Mouse (Mus musculus) right cerebral cortex, postnatal 10 days (tissue): ENCODE results near the gene Aqr.
A peak's percentile ranks its signal among the peaks of the same experiment; 100 is the strongest.
"Not testable (repeated sequence)": the region's sequence is repeated elsewhere in the genome, so short reads cannot be mapped to it uniquely, and the experiment has no call there.

Source experiments
- DNase-seq, 2 experiments: peaks; one replicate each; pipeline ENCODE4 v3.0.0; 2021; ENCODE audit warnings: low spot score in 2 of 2

The Aqr gene

DNA sequence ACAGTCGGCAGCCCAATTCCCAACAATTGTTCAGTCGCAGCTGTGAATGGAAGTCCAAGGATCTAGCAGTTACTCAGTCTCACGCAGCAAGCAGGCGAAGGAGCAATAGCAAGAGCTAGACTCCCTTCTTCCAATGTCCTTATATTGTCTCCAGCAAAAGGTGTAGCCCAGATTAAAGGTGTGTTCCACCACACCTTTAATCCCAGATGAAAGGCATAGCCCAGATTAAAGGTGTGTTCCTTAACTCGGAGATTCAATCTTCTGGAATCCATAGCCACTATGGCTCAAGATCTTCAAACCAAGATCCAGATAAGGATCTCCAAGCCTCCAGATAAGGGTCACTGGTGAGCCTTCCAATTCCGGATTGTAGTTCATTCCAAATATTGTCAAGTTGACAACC, at the start of gene Aqr:
Gene Aqr, minus strand, starts transcription at position 101 of the 400 bp plus-strand sequence.
- DNase-seq, result not testable (repeated sequence)

DNA sequence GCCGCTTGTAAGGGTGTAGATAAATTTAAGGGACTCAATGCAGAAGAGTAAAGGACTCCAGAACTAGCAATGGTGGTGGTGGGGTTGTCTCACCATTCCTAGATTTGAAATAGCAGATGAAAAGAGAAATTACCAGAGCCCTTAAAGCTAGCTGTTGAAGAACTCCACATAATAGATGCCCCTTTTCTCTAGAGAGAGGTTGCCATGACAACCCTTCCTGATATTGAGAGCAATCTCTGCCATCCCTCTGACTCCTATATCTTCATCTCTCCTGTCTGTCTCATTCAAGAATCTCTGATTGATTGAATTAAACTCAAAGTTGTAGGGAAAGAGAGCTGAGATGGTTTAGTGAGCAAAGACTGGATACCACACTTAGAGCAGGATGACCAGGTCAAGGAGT, 49.7 kb upstream of the Aqr start:
- DNase-seq, result no peak

DNA sequence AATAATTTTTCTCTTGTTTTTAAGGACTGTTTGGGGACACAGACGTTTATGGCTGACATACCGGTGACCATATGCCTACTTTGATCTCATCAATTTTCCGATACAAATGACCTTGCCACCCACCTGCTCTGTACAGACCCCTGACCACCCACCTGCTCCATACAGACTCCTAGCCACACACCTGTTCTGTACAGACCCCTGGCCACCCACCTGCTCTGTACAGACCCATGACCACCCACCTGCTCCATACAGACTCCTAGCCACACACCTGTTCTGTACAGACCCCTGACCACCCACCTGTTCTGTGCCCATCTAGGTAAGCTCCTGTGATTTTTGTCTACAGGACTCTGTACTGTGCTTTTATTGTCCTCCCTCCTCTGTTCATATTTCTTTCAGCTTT, 48.8 kb upstream of the Aqr start:
- no peak for DNase-seq

DNA sequence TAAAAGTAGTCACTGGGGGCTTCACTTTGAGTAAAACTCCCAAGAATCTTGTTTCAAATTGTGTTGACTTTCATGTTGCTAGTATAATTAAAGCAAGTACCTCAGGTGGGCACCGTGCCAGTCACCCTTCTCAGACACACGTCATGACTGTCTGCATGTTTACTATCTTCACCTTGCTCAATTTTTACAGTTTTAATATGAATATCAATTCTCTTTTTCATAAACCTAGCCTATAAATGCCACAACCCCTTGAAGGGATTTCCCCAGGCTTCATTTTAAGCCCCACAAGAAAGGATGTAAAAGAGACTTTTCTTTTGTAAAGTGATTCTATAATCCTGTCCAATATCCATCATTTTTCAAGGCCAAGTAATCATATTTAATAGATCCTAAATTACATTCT, 44.4 kb upstream of the Aqr start:
- no peak for DNase-seq

DNA sequence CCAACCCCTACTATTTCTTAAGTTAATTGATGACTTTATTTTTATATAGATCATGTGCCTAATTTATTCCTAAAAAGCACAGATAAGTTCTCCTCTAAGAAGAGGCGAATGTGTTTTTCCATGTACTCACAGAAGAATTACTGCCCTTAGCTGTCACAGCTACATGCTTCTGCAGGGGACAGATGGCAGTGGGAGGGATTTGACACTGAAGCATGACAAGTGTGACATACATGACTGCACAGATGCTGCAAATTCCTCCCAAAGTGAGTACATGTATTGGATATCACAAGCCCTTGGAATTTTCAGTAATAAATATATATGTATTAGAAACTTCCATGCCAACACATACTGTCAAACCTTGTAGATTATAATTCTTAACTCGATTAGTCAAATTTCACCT, 41.8 kb upstream of the Aqr start:
- DNase-seq, result no peak

DNA sequence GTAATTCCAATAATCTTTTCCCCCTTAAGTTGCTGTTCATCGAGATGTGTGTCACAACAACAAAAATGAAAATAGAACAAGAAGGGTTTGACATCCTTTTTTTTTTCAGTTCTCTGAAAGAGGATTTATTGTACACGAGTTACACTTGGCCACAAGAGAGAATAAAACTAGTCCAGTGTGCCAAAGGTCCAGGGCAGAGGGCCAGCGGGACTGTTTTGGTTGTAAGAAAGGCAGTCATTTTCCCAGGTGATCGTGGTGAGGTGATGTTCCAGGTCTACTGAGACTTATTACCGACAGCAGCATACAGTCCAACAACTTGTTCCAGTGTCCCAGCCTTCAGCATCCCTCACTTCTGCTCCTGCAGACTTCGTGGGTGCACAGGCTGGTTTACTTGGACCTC, 18.2 kb upstream of the Aqr start:
- no peak for DNase-seq

DNA sequence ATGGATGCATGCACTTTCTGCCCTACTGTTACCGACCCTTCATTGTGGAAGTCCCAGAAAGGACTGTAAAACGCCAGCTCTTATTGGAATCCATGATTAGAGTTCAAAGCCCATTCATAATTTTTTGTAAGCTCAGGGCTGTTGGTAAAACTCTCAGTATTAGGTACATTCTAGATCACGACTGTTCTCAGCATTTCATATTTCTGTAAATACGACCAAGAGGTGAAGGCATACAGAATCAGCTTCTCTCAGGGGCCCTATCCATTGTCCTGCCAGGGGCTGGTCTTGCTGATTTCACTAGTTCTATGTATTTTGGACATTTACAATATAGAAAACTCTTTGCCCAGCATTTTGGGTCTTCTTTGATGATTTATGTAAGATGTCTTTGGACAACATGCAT, 14.8 kb upstream of the Aqr start:
- no peak for DNase-seq

DNA sequence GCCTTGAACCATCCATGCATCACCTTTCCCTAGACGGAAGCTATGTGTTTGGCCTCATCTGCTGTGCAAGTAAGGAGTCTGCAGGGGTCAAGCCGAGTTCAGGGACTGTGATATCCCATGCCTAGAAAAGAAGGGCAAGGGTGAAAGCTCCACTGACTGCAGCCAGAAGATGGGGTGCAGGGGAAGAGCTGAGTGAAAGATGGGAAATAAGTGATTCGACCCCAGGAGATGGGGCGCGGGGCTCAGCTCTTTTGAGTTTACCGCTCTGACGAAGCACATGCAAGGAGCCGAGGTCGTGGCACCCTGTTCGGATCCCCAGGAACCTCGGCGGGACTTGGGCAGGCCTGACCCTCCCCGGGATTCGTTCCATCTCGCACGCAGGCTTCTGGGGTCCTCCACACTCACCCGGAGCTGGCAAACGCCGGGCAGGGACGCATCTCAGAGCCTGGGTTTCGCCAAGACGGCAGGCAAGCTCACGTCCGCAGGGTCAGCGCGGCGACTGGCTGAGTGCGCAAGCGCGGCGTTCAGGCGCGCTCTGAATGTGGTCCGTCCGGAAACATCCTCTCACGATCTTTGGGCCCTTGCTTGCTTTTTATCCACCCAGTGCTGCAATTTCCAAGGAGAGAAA, 14.2 kb upstream of the Aqr start, which contains the start of gene Zfp770:
Gene Zfp770, minus strand, starts transcription at position 538 of the 628 bp plus-strand sequence.
- DNase-seq, result peak; percentile 89

DNA sequence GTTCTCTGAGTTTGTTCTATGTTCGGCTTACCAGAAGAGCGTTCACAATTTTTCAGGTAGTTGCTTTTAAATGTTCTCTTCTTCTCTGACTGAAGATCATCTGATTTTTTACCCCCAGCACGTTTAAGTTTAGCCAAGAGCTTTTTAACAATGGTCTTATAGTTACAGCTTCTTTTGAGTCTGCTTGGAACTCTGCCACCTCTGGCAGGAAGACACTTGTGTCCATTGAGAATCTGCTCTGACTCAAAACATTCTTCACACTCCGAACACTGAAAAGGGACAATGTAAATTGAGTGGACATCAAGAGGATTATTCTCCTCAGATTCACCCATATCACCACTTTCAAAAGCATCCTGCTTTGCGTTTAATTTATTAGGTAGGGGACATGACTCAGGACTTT, 9.6 kb upstream of the Aqr start:
- DNase-seq, result peak; percentile 31 to 43

DNA sequence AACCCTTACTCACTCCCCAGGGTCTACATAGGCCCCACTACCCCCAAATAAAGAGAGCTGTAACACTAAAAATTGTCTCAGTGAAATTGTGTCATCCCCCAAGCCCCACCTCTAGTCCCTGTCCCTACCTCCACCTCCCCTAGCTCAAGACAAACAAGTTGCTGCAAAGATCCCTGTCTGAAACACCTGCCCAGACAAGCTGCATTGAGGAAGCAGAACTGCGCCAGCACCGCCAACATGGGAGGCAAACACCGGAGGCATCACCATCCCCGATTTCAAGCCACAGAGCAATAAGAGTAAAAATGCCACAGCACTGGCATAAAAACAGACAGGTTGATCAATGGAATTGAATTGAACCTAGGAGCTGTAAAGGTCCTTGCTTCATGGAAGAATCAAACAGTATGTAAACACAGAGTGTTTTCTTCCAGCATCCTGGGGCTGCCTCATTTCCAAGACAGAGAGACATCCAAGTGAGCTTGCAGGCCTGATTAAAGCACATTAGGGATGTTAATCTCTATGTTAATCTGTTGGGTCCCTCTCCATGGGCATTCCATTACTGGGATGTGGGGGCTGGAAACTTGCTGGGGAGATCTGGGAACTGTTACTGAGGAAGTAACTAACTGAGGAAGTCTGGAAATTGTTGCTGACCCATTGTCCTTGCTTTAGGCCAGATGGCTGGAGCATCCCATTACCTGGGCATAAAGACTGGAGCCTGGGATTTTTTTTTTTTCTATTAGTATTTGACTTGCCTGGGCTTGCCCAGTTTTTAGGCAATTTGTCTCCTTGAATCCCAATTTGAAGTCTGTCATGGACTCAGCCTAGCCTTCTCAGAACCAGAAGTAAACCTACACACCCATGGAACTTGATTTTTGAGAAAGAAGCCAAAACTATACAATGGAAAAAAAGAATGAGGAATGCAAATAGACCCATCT, 8.8 kb downstream of the Aqr start:
- DNase-seq, result no peak

DNA sequence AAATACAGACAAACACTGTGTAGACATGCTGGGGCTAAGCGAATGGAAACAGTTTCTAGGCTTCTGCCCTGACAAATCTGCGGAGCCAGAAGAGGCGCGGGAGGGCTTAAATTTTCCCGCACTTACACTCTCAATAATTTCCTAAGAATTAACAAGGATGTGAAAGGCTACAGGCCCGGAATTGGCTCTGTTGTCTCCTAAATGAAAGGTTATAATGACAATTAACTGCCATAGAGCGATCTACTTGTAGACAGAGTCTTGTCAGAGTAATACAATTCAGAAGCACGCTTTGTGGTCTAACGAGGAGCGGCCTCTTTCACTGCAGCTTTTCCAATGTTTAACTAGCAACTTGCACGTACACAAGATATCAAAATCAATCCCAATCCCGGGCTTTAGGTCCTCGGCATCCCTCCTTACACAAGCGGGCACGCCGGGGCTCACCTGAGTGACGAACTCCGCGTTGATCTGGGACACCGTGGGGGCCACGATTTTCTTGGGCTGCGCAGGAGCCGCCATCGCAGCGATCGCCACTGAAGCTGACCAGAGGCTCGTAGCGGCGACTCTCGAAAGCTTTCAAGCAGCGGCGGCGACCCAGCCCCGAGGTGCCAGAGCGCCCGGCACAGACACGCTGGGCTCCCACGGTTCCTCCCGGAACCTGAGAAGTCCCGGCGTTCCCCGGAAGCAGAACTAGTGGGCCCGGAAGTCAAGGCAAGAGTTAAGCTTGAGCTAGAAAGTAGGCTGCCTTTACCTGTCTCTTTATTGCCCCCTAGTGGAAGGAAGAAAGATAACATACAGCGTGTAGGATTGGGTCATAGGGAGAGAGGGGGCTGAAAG, 12.0 kb downstream of the Aqr start:
- DNase-seq, result peak; percentile 90 to 91

DNA sequence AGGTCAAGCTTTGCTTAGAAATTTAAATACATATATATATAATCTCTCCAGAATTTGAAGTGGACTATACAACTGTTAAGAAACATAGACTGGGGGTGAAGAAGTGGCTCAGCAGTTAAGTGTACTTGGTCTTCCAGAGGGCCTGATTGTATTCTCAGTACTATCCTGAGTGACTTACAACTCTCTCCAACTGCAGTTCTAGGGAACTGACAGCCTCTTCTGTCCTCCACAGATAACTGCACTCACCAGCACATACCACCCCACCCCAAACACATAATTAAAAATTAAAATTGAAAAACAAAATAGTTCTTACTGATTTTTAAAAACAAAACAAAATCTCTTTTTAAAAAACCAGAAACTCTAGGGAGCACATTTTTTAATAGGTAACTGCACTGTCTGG, 13.6 kb downstream of the Aqr start:
- no peak for DNase-seq

DNA sequence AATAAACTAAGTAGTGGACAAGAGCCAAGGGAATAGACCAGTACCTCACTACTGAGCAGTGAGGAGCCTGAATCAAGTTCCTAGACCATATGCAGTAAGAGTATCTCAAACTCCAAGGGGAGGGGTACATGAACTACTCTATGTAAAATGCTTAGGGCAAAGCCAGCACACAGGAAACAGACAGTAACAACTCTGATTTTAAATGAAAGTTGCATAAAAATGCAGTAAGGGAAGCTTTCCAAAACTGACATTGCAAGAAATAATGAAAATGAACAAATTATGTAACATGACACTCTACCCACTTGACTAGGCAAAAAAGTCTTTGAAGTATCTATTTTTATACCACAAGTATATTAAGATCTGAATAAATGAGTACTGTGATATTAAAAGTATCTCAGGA, 19.0 kb downstream of the Aqr start:
- DNase-seq, result no peak

DNA sequence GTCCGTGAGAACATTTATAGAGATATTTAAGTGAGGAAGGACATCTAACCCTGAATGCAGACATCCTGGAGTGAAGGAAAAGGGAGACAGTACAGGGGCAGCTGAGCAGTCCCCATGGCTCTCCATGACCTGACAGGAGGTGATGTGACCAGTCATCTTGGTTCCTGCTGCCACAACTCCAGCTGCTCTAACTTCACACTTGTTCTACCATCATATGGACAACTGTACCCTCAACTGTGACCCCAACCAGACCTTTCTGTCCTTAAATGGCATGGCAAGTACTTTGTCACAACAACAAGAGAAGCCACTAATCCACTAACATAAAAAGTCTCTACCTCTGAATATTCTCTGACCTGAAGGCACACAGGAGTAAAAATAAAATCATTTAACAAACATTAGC, 24.8 kb downstream of the Aqr start:
- DNase-seq, result no peak

DNA sequence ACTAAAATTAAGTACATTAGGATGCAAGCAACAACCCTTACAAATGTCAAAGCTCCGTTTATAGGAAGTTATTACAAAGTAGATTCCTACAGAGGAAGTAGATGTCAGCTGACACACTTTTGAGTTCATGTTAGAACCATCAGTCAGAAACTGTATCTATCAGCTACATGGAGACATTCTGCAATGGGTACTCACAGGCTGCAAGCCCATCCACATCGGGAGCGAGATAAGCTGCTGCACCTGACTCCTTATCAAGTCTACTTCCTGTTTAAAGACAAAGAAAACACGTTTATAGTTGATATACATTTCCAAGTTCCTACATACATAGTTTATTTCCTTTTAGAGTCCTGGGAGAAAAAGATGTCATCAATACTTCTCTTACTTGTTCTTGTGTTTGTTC, 29.5 kb downstream of the Aqr start:
- no peak for DNase-seq

DNA sequence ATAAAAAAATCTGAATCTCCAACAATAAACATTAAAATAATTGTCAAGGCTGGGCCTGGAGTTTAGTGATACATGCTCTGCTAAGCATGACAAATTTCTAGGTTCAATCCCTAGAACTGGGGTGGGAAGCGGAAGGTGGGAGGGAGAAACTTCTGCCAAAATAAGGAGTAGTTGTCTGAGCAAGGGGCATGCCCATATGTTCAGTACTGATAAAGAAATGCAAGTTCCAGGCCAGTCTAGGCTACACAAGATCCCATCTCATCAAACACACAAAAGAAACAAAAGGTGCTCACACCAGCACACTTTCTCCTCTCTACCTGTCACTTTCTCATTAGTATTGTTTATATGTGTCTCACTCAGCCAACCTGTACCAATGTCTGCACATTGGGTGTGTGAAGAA, 30.2 kb downstream of the Aqr start:
- DNase-seq, result no peak

DNA sequence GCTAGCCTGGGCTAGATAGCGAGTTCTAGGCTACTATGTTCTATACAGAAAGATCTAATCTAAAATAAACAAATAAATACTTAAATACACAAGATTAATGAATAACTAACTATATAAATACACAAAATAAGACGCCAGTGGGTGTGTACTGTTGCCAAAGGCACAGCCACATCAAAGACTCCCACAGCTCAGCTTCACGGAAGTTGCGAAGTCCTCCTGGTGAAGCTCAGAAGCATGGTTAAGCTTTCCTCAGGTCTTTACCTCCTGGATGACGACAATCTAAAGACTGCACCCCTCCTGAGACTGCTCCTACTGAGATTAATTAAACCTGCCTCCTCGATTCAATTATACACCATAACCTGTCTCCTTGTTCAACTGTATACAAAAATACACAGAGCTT, 33.6 kb downstream of the Aqr start:
- DNase-seq, result no peak

DNA sequence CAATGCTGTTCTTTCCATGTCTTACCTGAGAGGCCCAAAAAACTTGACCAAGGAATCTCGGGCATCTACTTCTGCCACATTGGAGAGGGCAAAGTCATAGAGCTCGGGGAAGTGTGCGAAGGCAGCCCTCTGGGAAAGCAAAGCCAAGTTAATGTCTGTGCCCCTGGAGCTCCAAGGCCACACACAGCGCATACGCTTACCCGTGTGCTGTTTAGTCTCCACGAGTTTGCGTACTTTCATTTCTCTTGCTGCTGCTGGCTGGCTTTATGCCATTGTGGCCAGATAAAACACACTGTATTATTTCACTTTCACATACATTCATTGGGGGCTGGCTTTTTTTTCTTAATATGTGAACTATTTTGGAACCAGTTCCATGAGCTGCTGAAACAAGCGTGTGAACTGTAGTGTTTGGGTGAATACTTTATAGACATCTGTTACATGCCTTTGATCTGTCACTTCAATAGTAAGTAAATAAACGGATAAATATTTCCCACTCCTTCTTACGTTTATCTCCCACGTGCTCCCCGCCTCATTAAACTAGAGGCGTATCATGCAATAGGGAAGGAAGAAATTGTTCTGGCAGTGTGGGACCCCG, 39.9 kb downstream of the Aqr start:
- DNase-seq, result no peak

DNA sequence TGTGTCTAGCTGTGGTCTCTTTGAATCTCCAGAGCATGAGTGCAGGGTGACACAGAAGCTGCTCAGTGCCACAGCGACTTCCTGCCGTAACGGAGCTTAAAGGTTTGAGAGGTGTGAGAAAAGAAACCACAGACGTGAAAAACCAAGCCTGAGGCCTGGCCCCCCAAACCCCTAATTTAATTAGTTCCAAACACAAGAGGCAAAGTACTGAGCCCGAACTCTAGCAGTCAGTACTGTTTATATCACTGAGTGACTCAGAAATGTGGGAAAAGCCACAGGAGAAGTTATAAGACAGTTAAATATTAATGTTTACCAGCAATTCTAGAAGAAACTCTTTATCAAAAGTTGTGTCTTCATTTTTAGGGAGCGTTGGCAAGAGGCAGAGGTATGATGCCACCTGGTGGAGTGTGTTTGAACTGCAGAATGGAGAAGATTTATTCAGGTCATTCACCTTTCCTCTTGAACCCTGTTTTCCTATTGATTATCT, 41.5 kb downstream of the Aqr start:
- peak; percentile 30 to 58 for DNase-seq

DNA sequence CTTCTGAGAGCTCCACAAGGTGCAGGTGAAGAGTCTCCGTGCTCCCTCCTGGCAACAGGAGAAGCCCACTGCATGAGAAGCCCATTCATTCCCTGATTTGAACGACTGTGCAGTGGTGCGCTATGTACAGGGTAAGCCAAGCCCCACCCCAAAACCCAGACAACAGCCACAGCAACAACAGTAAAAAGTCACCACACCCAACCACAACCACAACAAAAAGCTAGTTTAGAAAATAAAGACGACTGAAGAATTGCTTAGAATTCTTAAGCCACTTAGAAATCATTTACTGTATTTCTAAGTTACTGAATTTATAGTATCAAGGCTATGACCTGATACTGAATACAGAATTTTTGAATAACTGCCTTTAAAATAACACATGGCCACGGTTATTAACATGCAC, 41.9 kb downstream of the Aqr start:
- DNase-seq, result no peak

DNA sequence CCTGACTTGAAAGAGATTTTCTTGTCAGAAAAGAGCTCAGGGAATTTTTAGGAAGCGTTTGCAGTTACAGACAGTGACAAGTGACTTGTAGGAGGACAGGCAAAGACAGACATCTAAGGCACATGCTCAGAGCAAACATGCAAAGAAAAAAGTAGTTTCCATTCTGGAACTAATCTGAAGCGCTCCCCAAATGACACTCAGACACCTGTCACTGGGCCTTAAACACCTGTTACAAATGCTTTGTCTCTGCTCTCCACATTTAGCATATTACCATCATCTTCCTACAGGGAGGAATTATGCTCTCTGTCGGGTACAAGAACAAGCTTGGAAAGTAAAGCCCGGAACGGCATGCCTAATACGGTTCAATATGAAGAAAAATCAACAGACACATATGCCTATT, 43.0 kb downstream of the Aqr start:
- DNase-seq, result no peak

DNA sequence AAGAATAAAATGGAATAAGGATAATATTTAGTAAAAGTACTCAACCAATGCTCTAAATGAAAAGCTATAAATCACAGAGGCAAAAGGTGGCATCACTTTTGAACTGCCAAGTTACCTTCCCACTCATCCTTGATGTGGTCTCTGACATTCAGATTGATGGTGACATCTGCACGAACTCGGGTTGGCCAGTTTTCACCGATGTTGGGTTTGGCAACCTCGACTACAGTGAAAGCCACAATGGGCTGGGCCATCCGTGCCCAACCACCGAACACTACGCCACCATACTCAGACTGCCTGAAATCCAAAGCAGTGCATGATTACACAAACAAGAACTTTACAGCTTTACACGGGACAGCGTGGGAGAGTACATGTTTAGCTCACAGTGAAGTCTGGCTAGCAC, 50.1 kb downstream of the Aqr start:
- DNase-seq, result no peak
